Mouse (Mus musculus): ENCODE data around the gene Gm6096. TPM values are rescaled to one million over a fixed set of nuclear protein-coding genes. Genes with fewer than 3 reads are reported as not detected.

Gm6096 gene
- polyA plus RNA-seq, 1 experiment from 2014 or later, result not detected

- no peaks in the 10 kb centered on the region for H3K27me3 ChIP-seq (replicated peaks)
- H3K9me3 ChIP-seq (replicated peaks), result no peaks in the 10 kb centered on the region
- no peak overlapping the region for H3K27ac ChIP-seq
- no peak overlapping the region for H3K4me2 ChIP-seq
- H3K36me3 ChIP-seq, result peaks cover 17% of the 10 kb centered on the region
- H3K4me1 ChIP-seq, result peaks cover 2% of the 10 kb centered on the region; the same call in 1 of the 2 replicates
- H3K4me3 ChIP-seq, result no peak overlapping the region
- no peak overlapping the region for H3K9ac ChIP-seq
- ATAC-seq, result no peak
- 77% methylated on average over 2 of the region's 2 CpGs for WGBS (ENCODE audit: insufficient replicate concordance)
These were observed 26.8 kb downstream of the Gm6096 start for GRCm38 (mm10) chr7:34277656-34278055.

- ATAC-seq, result no peak
- Histone ChIP-seq H3K36me3 (peaks cover 4% of the 10 kb centered on the region), H3K9ac (no peak overlapping the region), H3K4me1 (peaks cover 15% of the 10 kb centered on the region), H3K4me3 (no peak overlapping the region), H3K9me3 (replicated peaks) (no peaks in the 10 kb centered on the region), H3K4me2 (no peak overlapping the region), H3K27ac (peak overlapping the region; percentile 34; the same call in 1 of the 2 replicates), H3K27me3 (replicated peaks) (no peaks in the 10 kb centered on the region)
These were observed 39.8 kb downstream of the Gm6096 start for GRCm38 (mm10) chr7:34290450-34291151.

GRCm38 (mm10) chr7:34291265-34291664 lies 40.4 kb downstream of the Gm6096 start:
- 13% methylated on average over 1 of the region's 1 CpGs for WGBS (ENCODE audit: insufficient replicate concordance)
- H3K4me2 ChIP-seq, result no peak overlapping the region
- H3K9me3 ChIP-seq (replicated peaks), result no peaks in the 10 kb centered on the region
- no peaks in the 10 kb centered on the region for H3K27me3 ChIP-seq (replicated peaks)
- H3K36me3 ChIP-seq, result peaks cover 4% of the 10 kb centered on the region
- no peak overlapping the region for H3K4me3 ChIP-seq
- H3K9ac ChIP-seq, result no peak overlapping the region
- ATAC-seq, result no peak
- peak overlapping the region; percentile 34; the same call in 1 of the 2 replicates for H3K27ac ChIP-seq
- H3K4me1 ChIP-seq, result peaks cover 15% of the 10 kb centered on the region

- no peaks in the 10 kb centered on the region for H3K9me3 ChIP-seq (replicated peaks)
- H3K36me3 ChIP-seq, result peaks cover 7% of the 10 kb centered on the region
- no peak overlapping the region for H3K9ac ChIP-seq
- no peak overlapping the region for H3K27ac ChIP-seq
- no peak for ATAC-seq
- H3K4me2 ChIP-seq, result no peak overlapping the region
- H3K4me1 ChIP-seq, result peaks cover 15% of the 10 kb centered on the region
- H3K4me3 ChIP-seq, result no peak overlapping the region
- no peaks in the 10 kb centered on the region for H3K27me3 ChIP-seq (replicated peaks)
- WGBS (ENCODE audit: insufficient replicate concordance), result 82% methylated on average over 2 of the region's 2 CpGs
These were observed 41.8 kb downstream of the Gm6096 start for GRCm38 (mm10) chr7:34292633-34293032.

- H3K4me2 ChIP-seq, result no peak overlapping the region
- no peak overlapping the region for H3K27ac ChIP-seq
- H3K4me1 ChIP-seq, result peaks cover 13% of the 10 kb centered on the region
- no peak overlapping the region for H3K4me3 ChIP-seq
- 76% methylated on average over 3 of the region's 3 CpGs for whole genome bisulfite sequencing (ENCODE audit: insufficient replicate concordance)
- H3K9ac ChIP-seq, result no peak overlapping the region
- peaks cover 7% of the 10 kb centered on the region for H3K36me3 ChIP-seq
- H3K27me3 ChIP-seq (replicated peaks), result no peaks in the 10 kb centered on the region
- no peak for ATAC-seq
- no peaks in the 10 kb centered on the region for H3K9me3 ChIP-seq (replicated peaks)
These were observed 45.3 kb downstream of the Gm6096 start for GRCm38 (mm10) chr7:34296124-34296523.

- Histone ChIP-seq H3K4me3 (no peak overlapping the region), H3K9me3 (replicated peaks) (no peaks in the 10 kb centered on the region), H3K4me2 (no peak overlapping the region), H3K27ac (no peak overlapping the region), H3K9ac (no peak overlapping the region), H3K36me3 (peaks cover 7% of the 10 kb centered on the region), H3K27me3 (replicated peaks) (no peaks in the 10 kb centered on the region), H3K4me1 (peaks cover 26% of the 10 kb centered on the region)
- 86% methylated on average over 2 of the region's 2 CpGs for WGBS (ENCODE audit: insufficient replicate concordance)
- no peak for ATAC-seq
These were observed 48.0 kb downstream of the Gm6096 start for GRCm38 (mm10) chr7:34298818-34299217.

Other genes starting within 250 kb of the Gm6096 start
- not detected in 2 replicates for gene Scgb2b27, start 237.1 kb upstream of the Gm6096 start, polyA plus RNA-seq (2016; fragmentation: Nextera tagmentation; extraction: Ambion mirVana)
- gene Scgb1b27, start 229.6 kb upstream of the Gm6096 start, polyA plus RNA-seq (2016; fragmentation: Nextera tagmentation; extraction: Ambion mirVana), result not detected in 2 replicates
- gene Scgb1b30, start 155.6 kb upstream of the Gm6096 start, polyA plus RNA-seq (2016; fragmentation: Nextera tagmentation; extraction: Ambion mirVana), result not detected in 2 replicates
- gene Wtip, start 117.8 kb upstream of the Gm6096 start, polyA plus RNA-seq (2016; fragmentation: Nextera tagmentation; extraction: Ambion mirVana), result 1.5 TPM in 2 replicates
- gene Uba2, start 81.4 kb upstream of the Gm6096 start, polyA plus RNA-seq (2016; fragmentation: Nextera tagmentation; extraction: Ambion mirVana), result 165 and 174 TPM in 2 replicates
- 39.1 and 39.2 TPM in 2 replicates for gene Pdcd2l, start 54.4 kb upstream of the Gm6096 start, polyA plus RNA-seq (2016; fragmentation: Nextera tagmentation; extraction: Ambion mirVana)
- gene Gpi1, start 20.7 kb upstream of the Gm6096 start, polyA plus RNA-seq (2016; fragmentation: Nextera tagmentation; extraction: Ambion mirVana), result 207 and 222 TPM in 2 replicates
- 19.6 and 22.0 TPM in 2 replicates for gene 4931406P16Rik, start 62.5 kb downstream of the Gm6096 start, polyA plus RNA-seq (2016; fragmentation: Nextera tagmentation; extraction: Ambion mirVana)
- 64.1 and 64.3 TPM in 2 replicates for gene Lsm14a, start 142.3 kb downstream of the Gm6096 start, polyA plus RNA-seq (2016; fragmentation: Nextera tagmentation; extraction: Ambion mirVana)

Measured in liver, embryonic 12.5 days (tissue).